Mouse (Mus musculus) heart, embryonic 11.5 days (tissue): ENCODE measurements around the gene Ptpn3. TPM values are rescaled to one million over a fixed set of nuclear protein-coding genes. Genes with fewer than 3 reads are reported as not detected.
A peak's percentile ranks its signal among the peaks of the same experiment; 100 is the strongest.

Experiments
- ATAC-seq: fragments of 200-750 bp; cut with Nextera tagmentation; replicated peaks from 2 replicates; pipeline ENCODE4 v1.8.0; 2017; ENCODE audit warnings: moderate library complexity; ENCODE audit not compliant: insufficient number of reproducible peaks, low FRiP score, low TSS enrichment
- H3K27ac ChIP-seq: fragments of 300-500 bp; sonication (generic); 2 replicates; pipeline ENCODE4 v1.5.1; 2014; ENCODE audit warnings: mild to moderate bottlenecking, low read depth, low read length
- H3K27me3 ChIP-seq: fragments of 300-500 bp; sonication (generic); 2 replicates; pipeline ENCODE4 v1.6.1; 2014; ENCODE audit warnings: mild to moderate bottlenecking, low read length, mixed read lengths; ENCODE audit not compliant: control insufficient read depth, insufficient read depth
- H3K36me3 ChIP-seq: fragments of 300-500 bp; sonication (generic); 2 replicates; pipeline ENCODE4 v1.6.1; 2014; ENCODE audit warnings: mild to moderate bottlenecking, low read length, moderate library complexity, mixed read lengths; ENCODE audit not compliant: control insufficient read depth, insufficient read depth
- H3K4me1 ChIP-seq: fragments of 300-500 bp; sonication (generic); 2 replicates; pipeline ENCODE4 v1.6.1; 2014; ENCODE audit warnings: low read length; ENCODE audit not compliant: control insufficient read depth, insufficient read depth
- H3K4me2 ChIP-seq: fragments of 300-500 bp; sonication (generic); 2 replicates; pipeline ENCODE4 v1.6.1; 2014; ENCODE audit warnings: mild to moderate bottlenecking, moderate library complexity
- H3K4me3 ChIP-seq: fragments of 300-500 bp; sonication (generic); 2 replicates; pipeline ENCODE4 v1.5.1; 2014; ENCODE audit warnings: low read depth, low read length
- H3K9ac ChIP-seq: fragments of 300-500 bp; sonication (generic); 2 replicates; pipeline ENCODE4 v1.6.1; 2014; ENCODE audit warnings: mild to moderate bottlenecking, low read depth, low read length, moderate library complexity
- H3K9me3 ChIP-seq: fragments of 300-500 bp; sonication (generic); replicated peaks from 2 replicates; pipeline ENCODE4 v1.6.1; 2016; ENCODE audit warnings: low read length; ENCODE audit not compliant: control insufficient read depth
- WGBS: fragments of 180-500 bp; shearing (Covaris S2); extraction: QIAGEN DNeasy Blood & Tissue Kit; methylation state at CpG from one replicate; pipeline ENCODE4 v1.1.7; 2014; ENCODE audit not compliant: insufficient replicate concordance; 5-methylcytosine and 5-hydroxymethylcytosine counted together
- polyA plus RNA-seq: library from polyadenylated mRNA; unstranded; fragments of >200 nt; fragmentation: Nextera tagmentation; extraction: Ambion mirVana; gene quantifications from 2 replicates; pipeline ENCODE4 v1.2.1, GENCODE M21; 2014

Ptpn3 gene
- polyA plus RNA-seq, 1 experiment from 2014 or later, result 1.7 TPM

DNA sequence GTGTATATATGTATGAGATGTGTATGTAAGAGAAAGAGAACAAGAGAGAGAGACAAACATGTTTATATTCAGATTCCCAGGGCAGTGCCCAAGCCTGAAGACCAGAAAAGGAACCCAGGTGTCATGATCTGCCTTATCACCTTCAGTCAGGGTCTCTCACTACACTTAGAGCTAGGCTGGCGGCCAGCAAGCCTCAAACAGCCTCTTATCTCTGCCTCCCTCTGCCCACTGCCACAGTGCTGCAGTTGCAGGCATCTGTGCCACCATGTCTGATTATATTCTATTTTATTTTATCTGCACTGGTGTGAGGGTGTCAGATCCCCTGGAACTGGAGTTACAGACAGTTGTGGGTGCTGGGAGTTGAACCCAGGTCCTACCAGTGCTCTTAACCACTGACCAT lies 133.4 kb downstream of the Ptpn3 start:
- no peak overlapping the region for H3K4me3 ChIP-seq
- H3K36me3 ChIP-seq, result no peaks in the 10 kb centered on the region
- 33% methylated on average over 1 of the region's 1 CpGs for WGBS
- no peak overlapping the region for H3K27ac ChIP-seq
- no peak overlapping the region for H3K9ac ChIP-seq
- ATAC-seq, result no peak
- no peaks in the 10 kb centered on the region for H3K4me1 ChIP-seq
- no peaks in the 10 kb centered on the region for H3K9me3 ChIP-seq
- H3K27me3 ChIP-seq, result no peaks in the 10 kb centered on the region
- no peak overlapping the region for H3K4me2 ChIP-seq

DNA sequence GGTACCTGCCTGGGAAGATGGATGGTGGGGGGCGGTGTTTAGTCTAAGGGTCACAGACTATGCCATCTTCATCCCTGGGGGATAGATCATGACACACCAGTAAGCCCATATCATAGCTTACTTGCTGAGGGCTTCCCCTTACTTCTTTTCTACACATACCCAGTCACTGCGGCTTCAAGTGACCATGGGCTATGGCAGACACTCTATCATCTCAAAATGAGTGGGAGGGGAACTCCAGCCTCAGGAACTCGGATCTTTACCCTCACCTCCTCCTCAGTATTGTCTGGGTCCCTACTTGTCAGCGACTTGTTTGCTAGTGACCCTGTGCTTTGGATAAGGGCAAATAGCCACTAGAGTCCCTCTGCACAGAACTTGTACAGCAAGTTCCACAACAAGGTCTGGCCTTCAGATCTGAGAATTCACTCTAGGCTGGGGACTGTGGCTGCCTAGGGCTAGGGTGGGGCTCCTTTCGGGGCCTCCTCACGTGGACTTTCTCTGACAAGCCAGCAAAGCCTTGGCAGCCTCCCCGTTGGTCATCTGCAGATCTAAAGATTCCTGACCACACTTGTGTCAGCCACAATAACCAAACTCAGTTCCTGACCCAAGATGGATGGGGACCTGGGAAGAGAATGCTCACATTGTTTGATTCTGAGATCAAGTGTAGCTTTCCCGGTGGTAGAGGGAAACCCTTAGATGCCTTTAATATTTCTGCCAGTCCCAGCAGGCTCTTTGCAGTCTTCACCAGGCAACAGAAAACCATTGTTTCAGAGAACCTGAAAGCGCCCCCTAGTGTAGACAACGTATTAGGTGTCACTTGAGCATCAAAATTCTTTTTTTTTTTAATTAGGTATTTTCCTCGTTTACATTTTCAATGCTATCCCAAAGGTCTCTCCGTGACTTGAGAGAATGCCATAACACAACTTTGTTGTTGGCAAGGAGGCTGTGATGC lies 134.4 kb downstream of the Ptpn3 start:
- no peak overlapping the region for H3K4me2 ChIP-seq
- H3K4me1 ChIP-seq, result no peaks in the 10 kb centered on the region
- H3K9ac ChIP-seq, result no peak overlapping the region
- no peak overlapping the region for H3K27ac ChIP-seq
- no peaks in the 10 kb centered on the region for H3K36me3 ChIP-seq
- H3K9me3 ChIP-seq, result no peaks in the 10 kb centered on the region
- no peaks in the 10 kb centered on the region for H3K27me3 ChIP-seq
- H3K4me3 ChIP-seq, result no peak overlapping the region
- 51% methylated on average over 12 of the region's 12 CpGs for WGBS
- no peak for ATAC-seq

DNA sequence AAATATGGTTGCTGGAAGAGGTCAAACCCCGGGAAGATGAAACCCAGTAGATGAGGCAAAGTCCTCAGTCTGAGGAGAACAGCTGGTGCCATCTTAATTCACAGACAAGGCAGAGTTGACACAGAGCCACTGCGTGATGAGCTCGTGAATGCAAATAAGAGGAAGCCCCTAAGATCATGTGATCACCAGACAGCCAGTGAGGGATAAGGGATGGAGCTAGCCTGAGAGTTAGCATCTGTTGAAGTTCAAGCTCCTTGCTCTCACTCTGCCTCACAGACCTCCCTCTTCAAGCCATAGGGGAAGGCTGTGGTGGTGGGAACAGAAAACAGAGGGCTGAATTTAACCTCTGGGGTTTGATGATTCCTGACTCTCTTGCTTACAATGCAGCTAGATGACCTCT lies 136.0 kb downstream of the Ptpn3 start:
- no peaks in the 10 kb centered on the region for H3K9me3 ChIP-seq
- H3K4me2 ChIP-seq, result no peak overlapping the region
- no peak overlapping the region for H3K4me3 ChIP-seq
- no peaks in the 10 kb centered on the region for H3K27me3 ChIP-seq
- H3K9ac ChIP-seq, result no peak overlapping the region
- 51% methylated on average over 3 of the region's 3 CpGs for WGBS
- no peak for ATAC-seq
- no peak overlapping the region for H3K27ac ChIP-seq
- no peaks in the 10 kb centered on the region for H3K36me3 ChIP-seq
- H3K4me1 ChIP-seq, result no peaks in the 10 kb centered on the region

DNA sequence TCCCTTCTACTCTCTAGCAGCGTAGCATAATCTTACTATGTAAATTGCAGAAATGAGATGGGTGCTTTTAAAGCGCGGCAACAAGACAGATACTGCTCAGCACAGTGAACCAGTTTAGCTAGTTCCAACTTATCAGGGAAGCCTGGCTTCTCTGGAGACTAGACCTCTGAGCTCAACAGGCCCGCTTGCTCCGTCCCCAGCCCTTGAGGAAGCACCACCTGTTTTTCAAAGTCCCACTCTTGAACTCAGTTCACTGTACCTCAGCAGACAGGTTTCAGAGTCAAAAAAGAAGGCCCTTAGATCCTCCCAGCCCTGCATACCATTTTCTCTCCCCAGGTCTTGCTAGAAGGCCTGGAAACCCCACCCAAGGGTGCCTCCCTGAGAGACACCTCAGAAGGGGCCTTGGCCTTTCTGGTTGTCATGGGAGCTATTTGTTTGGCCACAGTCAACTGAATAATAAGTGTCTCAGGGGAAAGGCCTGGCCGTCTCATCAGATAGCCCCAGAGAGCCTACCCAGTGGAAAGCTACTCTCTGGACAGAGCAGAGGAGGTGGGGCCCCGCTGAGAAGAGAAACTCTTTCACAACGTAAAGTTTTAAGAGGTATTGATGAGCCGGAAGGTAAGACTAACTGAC lies 136.9 kb downstream of the Ptpn3 start:
- Histone ChIP-seq H3K9ac (no peak overlapping the region), H3K27ac (no peak overlapping the region), H3K9me3 (no peaks in the 10 kb centered on the region), H3K36me3 (no peaks in the 10 kb centered on the region), H3K4me2 (no peak overlapping the region), H3K4me3 (no peak overlapping the region), H3K27me3 (no peaks in the 10 kb centered on the region), H3K4me1 (no peaks in the 10 kb centered on the region)
- WGBS, result 86% methylated on average over 9 of the region's 9 CpGs
- no peak for ATAC-seq

DNA sequence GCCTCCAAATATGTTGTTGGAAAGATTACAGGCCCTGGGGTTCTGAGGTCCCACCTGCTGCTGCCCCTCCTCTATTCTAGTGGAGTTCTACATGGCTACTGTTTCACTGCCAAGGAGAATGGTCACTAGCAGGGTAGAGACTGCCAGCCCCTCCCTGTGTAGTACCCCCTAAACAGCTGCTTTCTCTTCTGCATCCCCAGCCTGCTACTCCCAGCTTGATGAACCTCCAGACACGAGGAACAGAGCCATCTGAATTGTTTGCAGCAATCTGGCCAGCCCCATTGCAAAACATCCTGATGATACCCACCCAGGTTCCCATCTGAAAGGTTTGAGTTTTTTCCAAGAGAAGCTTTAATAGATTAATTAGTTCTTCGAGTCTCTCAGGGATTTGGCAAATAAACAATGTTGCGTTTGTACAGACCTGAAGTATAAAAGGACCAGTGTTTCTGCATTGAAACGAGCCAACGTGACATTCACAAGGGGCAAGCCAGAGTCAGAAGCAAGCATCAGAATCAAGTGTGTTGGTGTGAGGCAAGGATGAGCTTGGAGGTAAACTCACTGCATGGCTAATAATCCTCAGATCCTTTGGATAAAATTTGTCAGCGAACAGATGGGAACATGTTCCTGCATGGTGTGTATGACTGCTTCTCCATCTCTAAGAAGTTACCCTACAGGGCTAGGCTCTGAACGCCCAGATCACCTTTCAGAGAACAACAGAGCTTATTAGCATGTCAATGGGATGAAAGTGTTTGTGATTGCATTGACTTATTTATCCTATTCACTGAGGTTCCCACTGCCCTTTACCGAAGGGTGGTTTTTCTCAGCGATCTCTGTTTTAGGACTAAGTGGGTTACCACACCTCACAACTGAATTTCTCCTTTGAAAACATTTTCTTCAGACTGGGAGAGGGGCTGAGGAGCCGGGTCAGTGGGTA lies 138.6 kb downstream of the Ptpn3 start:
- WGBS, result 45% methylated on average over 10 of the region's 10 CpGs
- ATAC-seq, result no peak
- H3K36me3 ChIP-seq, result no peaks in the 10 kb centered on the region

DNA sequence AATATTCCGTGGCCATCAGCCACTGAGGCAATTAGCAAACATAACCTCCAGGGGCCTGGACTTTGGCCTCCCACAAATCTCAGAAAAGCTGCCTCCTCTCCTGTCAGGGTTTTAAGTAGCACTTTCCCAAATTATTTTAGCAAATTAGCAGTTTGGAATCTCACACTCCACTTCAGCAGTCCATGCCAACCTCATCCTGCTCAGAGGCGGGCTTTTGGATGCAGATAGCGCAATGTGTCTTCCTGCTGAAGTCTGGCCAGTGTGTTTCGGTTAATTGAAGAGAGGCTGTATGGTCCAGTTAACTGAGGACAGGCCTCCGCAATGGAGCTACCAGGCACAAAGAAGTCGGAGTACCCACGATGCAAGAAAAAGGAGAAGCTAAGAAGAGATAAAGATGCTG lies 141.1 kb downstream of the Ptpn3 start:
- no peak overlapping the region for H3K27ac ChIP-seq
- no peak overlapping the region for H3K9ac ChIP-seq
- no peaks in the 10 kb centered on the region for H3K27me3 ChIP-seq
- H3K9me3 ChIP-seq, result no peaks in the 10 kb centered on the region
- no peak for ATAC-seq
- 78% methylated on average over 7 of the region's 7 CpGs for WGBS
- no peak overlapping the region for H3K4me3 ChIP-seq
- H3K4me2 ChIP-seq, result no peak overlapping the region
- no peaks in the 10 kb centered on the region for H3K36me3 ChIP-seq
- H3K4me1 ChIP-seq, result no peaks in the 10 kb centered on the region

More for the DNA sequence above, 138.6 kb downstream of the Ptpn3 start:
- H3K4me2 ChIP-seq, result no peak overlapping the region
- H3K27me3 ChIP-seq, result no peaks in the 10 kb centered on the region
- no peaks in the 10 kb centered on the region for H3K9me3 ChIP-seq
- no peak overlapping the region for H3K4me3 ChIP-seq
- H3K9ac ChIP-seq, result no peak overlapping the region
- no peak overlapping the region for H3K27ac ChIP-seq
- no peaks in the 10 kb centered on the region for H3K4me1 ChIP-seq

DNA sequence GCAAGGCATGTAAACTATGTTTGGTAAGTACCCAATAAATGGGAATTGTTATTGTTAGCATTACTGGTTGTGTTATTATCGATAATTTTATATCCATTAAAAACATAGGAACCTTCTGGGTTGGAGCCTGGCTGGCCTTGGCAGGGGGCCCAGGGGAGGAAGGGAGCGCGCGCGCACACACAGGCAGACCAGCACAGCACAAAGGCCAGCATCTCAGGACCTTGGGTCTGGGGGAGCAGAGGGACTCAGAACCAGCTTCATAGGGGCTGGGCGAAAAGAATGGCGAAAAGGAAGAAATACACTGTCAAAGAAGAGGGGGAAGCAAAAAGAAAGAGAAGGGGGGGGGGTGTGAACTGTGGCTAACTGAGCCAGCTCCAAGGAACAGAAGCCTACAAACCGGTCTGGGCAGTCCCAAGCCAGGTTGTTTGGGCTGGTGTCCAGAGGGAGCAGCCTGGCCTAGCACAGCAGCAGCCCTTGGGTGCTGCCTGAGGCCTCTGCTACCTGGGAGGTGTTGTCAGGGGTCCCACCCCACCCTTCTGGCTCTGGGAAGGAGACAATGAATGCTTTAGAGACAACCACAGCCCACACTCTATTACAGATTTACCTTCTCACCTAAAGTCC lies 145.0 kb downstream of the Ptpn3 start:
- Histone ChIP-seq H3K36me3 (no peaks in the 10 kb centered on the region), H3K4me2 (no peak overlapping the region), H3K27me3 (no peaks in the 10 kb centered on the region), H3K27ac (no peak overlapping the region), H3K4me1 (peaks cover 9% of the 10 kb centered on the region), H3K4me3 (no peak overlapping the region), H3K9me3 (no peaks in the 10 kb centered on the region), H3K9ac (no peak overlapping the region)
- 80% methylated on average over 8 of the region's 8 CpGs for WGBS
- no peak for ATAC-seq

DNA sequence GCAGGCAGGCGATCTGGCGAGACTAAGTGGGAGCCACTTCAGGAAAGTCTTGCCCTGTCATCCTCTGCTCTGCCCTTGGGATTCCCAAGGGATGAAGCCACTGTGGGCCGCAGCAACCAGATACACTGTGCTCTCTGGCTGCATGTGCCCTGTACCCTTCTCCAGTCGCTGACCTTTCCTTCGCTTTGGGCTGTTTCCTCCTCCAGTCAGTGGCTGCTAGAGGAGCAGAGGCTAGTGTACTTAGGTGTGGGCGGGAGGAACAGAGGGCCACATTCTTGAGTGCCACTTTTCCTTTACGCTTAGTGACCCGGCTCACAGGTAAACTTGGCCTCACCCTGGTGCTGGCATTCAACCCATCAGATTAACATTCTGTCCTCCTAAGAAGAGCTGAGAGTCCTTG lies 147.8 kb downstream of the Ptpn3 start:
- Histone ChIP-seq H3K27ac (peak overlapping the region; percentile 42; the same call in 1 of the 2 replicates), H3K36me3 (no peaks in the 10 kb centered on the region), H3K4me3 (peak overlapping the region; percentile 17; the same call in 1 of the 2 replicates), H3K9ac (peak overlapping the region; percentile 63), H3K9me3 (no peaks in the 10 kb centered on the region), H3K4me2 (peak overlapping the region; percentile 58), H3K27me3 (no peaks in the 10 kb centered on the region), H3K4me1 (peaks cover 9% of the 10 kb centered on the region)
- WGBS, result 37% methylated on average over 8 of the region's 8 CpGs
- ATAC-seq, result no peak; the same call in 1 of the 2 replicates
